Mouse (Mus musculus) layer of hippocampus, adult 2 months (tissue): Measurements from ENCODE around the gene Cpsf4l. TPM values are rescaled to one million over a fixed set of nuclear protein-coding genes. Genes with fewer than 3 reads are reported as not detected.

Experiments
- DNase-seq, 2 experiments: peaks; one replicate each; pipeline ENCODE4 v3.0.0; 2022; ENCODE audit warnings: low spot score in 2 of 2
- H3K27ac ChIP-seq: fragments of 200-600 bp; 2 replicates; pipeline ENCODE4 v1.8.1; 2022
- H3K4me3 ChIP-seq: fragments of 200-600 bp; 2 replicates; pipeline ENCODE4 v1.8.1; 2022; ENCODE audit warnings: mild to moderate bottlenecking
- CTCF ChIP-seq: fragments of 200-600 bp; conservative IDR thresholded peaks from 2 replicates; pipeline ENCODE4 v1.8.1; 2022; ENCODE audit warnings: antibody characterized with exemption, mild to moderate bottlenecking, moderate library complexity
- total RNA-seq, 2 experiments: library from RNA; stranded (reverse); gene quantifications; 2 replicates each; pipeline ENCODE4 v1.2.3; 2021

The Cpsf4l gene
- total RNA-seq, 2 experiments from 2014 or later: not detected

DNA sequence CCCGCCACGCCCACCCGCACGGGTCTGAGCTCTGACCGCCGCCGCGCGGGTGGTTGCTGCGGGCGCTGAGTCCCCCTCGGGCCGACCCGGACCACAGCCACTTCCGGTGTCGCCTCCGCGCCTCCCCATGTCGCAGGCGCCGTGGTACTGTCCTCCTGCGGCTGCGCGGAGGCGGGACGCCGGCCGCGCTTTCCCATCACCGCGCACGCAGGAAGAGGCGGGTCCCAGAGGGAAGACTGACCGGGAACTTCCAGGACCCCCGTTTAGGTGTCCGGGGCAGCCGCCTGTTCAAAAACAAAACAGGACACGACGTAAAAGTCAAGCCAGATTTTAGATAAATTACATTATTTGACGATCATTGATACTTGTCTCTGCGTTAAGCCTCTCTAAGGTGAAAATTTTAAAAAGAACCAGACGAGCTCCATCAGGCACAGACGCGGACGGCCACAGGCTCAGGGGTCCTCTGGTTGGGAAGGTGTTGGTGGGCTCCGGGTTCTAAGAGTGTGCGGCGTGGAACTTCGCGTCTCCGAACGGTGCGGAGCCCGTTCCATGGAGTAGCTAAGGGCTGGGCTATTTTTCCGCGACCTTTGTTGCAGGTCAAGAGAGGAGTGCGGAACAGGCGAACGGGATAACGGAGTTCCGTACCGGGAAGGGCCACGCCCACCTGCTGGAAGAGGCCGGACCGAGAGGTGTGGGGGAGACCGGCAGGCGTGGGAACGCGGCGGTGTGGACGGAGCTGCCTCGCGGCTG, 25.7 kb downstream of the Cpsf4l start, which contains the start of the genes Fam104a and D11Wsu47e:
Fam104a (minus strand) TSS at position 199 of the 750 bp plus-strand sequence.
D11Wsu47e (plus strand) TSS at position 456 of the 750 bp plus-strand sequence.
- DNase-seq: peak; percentile 94 to 98
- TF ChIP-seq CTCF: 0 out of 2 replicates have a peak, but pooled peaks have one; percentile 3
- Histone ChIP-seq H3K4me3 (peak within 1 kb of the TSS; percentile 95), H3K27ac (peak within 1 kb of the TSS; percentile 98)

DNA sequence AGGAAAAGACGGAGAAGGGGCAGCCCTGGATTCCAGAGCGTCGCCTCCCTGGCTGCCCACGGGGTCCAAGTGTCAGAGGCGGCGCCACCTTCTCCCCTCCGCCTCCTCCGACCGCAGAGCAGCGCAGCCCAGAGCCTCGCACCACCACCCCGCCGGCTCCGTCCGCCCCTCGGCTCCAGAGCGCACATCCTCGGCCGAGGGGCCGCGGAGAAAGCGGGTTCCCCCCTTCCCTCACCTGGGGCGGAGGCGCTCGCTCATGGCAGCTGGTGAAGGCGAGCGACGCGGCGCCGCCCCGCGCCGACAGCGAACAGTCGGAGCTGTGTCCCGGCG, 26.2 kb downstream of the Cpsf4l start:
- TF ChIP-seq CTCF: no peak
- no peak for DNase-seq

DNA sequence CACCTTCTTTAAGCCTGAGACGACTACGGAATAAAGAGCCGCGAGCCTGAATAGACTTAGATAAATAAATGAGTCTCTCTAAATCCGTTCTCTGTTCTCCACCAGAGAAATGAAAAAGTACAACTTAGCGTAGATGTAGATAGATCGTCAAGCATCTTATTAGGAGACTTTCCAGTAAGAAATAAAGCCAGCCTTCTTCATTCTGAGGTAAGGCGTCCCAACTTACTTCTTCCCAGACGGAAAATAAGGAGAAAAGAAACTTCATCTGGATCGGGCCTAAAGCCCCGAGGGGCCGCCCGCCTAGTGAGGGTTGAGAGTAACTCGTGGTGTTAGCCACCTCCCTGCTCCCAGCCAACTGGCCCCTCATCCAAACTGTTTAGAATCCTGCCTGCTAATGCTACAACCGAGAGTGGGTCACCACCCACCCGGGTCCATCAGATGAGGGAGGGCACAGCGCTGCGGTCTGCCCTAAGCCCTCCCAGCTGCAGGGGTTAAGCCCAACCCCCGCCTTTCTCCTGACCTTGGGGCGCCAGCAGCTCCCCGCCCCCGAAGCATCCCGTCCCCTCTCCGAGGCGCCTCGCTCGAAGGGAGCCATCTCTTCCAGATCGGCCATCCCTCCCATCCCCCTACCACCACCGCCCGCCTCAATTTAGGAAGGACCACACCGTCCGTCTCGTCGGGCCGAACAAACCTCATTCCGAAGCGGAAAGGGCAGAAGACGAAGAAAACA, 26.8 kb downstream of the Cpsf4l start:
- Histone ChIP-seq H3K27ac (peak overlapping the region; percentile 98), H3K4me3 (peak overlapping the region; percentile 95)
- DNase-seq: peak in 1 of 2 experiments; percentile 36
- TF ChIP-seq CTCF: no peak

More for the DNA sequence above, 26.2 kb downstream of the Cpsf4l start:
- peak overlapping the region; percentile 98 for H3K27ac ChIP-seq
- peak overlapping the region; percentile 95 for H3K4me3 ChIP-seq

DNA sequence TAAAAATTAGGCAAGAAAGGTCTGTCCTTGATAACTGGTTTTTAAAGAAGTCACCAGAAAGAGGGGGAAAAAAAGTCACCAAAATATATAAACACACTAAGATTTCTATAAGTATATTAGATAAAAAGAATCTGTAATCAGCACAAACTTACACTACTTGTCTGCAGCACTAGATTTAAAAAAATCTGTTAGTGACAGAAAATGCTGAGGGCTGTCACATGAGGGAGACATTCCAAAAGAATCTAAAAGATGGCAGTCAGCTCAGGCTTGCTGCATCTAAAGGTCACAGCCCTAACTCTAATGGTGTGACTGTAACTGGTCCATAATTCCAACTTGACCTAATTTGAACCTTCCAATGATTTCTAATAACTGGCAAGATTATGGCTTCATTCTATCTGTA, 27.8 kb downstream of the Cpsf4l start:
- peak; percentile 35; the same call in 1 of the 2 replicates for TF ChIP-seq CTCF
- H3K4me3 ChIP-seq: peak overlapping the region; percentile 95
- H3K27ac ChIP-seq: peak overlapping the region; percentile 98; the same call in 1 of the 2 replicates
- no peak for DNase-seq

DNA sequence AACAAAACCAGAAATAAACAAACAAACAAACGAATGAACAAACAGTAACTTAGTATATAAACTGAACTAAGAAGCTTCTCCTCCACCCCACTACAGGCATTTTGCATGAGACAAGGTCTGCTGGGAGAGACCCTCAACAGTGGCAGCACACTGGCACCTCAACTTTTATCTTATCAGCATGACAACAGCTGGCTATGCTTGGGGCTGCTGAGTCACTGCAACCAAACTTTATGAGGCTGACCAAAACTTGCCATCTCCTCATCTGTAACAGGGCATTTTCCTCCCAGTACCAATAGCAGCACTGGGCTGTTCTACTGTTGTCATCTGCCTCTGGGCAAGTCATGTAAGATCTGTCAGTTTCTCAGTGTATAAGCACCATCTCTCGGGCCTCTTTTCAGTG, 28.9 kb downstream of the Cpsf4l start:
- DNase-seq: no peak
- no peak overlapping the region for H3K27ac ChIP-seq
- TF ChIP-seq CTCF: no peak
- no peak overlapping the region for H3K4me3 ChIP-seq

DNA sequence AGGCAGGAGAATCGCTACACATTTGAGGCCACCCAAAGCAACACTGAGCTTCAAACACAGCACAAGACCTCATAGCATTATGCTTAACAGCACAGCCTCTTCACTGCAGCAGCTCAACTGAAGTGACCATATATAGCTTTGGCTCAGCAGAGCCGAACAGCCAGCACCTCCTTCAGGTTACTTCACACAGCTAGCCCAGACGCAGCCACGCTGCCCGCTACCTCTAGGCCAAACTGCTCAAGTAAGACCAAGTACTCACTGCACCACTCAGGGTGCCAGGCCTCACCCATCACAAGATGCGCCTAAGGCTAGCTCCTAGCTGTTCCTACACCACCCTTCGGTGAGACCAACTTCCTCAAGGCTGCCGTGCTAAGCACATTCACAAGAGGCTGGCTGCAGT, 31.4 kb downstream of the Cpsf4l start:
- no peak for TF ChIP-seq CTCF
- Histone ChIP-seq H3K4me3 (no peak overlapping the region), H3K27ac (peak overlapping the region; percentile 11; the same call in 1 of the 2 replicates)
- no peak for DNase-seq

DNA sequence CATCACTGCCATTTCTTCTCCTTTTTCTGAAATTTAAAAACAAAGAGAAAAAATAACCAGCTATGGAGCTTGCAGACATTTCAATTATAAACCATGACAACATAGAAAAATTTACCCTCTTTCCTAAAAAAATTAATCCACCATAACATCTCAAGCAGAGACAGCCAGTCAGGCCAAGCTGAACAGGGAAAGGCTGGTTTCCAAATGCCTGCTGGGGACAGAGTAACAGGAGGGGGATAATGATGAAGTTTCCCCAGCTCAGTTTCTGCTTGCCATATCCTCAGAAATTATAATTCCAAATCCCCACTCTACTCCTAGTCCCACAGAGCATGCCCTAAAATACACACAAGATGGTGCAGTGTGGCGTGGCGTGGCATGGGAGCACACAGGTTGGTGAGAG, 32.4 kb downstream of the Cpsf4l start:
- no peak for TF ChIP-seq CTCF
- no peak for DNase-seq
- Histone ChIP-seq H3K27ac (peak overlapping the region; percentile 11; the same call in 1 of the 2 replicates), H3K4me3 (no peak overlapping the region)

DNA sequence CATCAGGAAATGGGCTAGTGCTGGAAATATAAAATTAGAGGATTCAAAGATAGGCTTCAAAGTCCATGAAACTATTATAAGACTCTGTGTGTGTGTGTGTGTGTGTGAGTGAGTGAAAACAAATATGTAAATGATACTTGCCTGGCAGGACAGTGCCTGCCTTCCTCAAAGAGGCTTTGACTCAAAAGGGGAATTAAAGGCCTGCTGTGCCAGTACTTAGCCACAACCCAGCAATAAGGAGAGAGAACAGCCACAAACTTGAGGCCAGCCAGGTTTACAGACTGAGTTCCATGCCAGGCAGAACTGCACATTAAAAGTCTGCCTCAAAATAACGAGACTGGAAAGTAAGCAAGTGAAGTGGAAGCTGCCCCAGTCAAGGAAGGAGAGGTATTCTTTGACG, 33.0 kb downstream of the Cpsf4l start:
- no peak for DNase-seq
- no peak overlapping the region for H3K27ac ChIP-seq
- no peak overlapping the region for H3K4me3 ChIP-seq
- TF ChIP-seq CTCF: no peak

DNA sequence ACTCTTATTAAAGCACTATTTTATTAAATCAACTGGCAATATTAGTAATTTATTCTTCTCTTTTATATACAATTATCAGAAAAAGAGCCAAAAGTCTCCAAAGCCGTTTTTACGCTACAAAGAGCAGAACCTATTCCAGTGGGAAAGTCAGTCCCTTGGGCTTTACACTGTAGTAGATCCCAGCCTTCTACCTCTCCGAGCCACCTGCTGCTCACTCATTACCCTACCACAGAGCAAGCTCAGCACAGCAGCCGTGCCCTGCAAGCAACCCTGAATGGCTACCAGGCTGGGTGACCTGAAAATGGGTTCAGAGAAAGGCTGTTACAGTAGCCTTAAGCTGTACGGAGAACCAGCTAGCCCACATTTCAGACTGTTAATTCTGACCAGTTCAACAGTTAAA, 35.2 kb downstream of the Cpsf4l start:
- H3K4me3 ChIP-seq: no peak overlapping the region
- no peak for DNase-seq
- TF ChIP-seq CTCF: no peak
- H3K27ac ChIP-seq: no peak overlapping the region

DNA sequence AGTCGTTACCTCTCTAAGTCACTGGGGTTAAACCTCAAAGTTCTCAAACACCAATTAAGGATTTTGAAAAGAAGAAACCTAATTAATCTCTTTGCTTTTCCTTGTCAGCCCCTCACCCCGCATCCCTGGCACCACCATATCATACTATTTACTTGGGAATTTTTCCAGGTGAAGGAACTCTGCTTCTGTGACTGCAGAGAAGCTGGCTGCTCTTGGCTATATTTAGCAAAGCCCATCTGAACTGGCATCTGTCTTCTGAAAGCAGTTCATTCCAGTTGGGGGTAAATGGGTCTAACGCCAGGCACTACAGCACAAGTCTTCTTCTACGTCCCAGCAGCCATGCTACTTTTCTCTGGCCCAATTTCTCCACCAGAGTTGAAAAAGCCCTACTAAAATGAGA, 36.2 kb downstream of the Cpsf4l start:
- TF ChIP-seq CTCF: no peak
- no peak for DNase-seq
- Histone ChIP-seq H3K4me3 (no peak overlapping the region), H3K27ac (peak overlapping the region; percentile 49; the same call in 1 of the 2 replicates)

DNA sequence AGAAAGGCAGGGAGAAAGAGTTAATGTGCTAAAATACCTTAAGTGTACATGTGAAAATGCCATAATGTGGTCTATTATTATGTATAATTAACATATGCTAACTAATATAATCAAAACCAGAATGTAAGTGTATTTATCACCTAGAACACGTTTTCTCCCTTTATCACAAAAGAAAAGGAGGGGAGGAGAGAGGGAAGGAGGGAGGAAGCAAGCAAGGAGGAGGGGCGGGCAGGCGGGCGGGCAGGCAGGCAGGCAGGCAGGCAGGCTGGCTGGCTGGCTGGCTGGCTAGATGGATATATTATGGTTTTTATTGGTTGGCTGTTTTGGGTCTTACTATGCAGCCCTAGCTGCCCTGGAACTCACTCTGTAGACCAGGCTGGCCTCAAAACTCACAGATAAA, 40.1 kb downstream of the Cpsf4l start:
- H3K27ac ChIP-seq: no peak overlapping the region
- no peak for DNase-seq
- H3K4me3 ChIP-seq: no peak overlapping the region
- TF ChIP-seq CTCF: no peak

DNA sequence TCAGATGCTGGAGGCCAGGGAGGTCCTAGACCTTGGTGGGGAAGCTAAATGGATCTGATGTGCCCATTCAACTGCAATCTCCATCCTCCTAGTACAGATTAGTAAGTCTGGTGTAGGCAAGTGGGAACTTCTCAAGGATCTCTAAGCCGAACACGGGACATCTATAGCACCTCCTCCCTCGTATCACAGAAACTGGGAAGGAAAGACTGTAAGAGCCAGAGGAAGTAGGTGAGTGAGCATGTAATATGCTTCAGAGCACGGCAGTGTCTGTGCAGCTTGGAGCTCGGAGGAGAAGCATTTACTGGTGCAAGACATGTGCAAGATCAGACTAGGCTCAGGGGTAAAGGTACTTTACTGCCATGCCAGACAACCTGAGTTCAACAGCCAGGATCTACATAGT, 41.0 kb downstream of the Cpsf4l start:
- no peak overlapping the region for H3K27ac ChIP-seq
- DNase-seq: no peak
- no peak for TF ChIP-seq CTCF
- no peak overlapping the region for H3K4me3 ChIP-seq

DNA sequence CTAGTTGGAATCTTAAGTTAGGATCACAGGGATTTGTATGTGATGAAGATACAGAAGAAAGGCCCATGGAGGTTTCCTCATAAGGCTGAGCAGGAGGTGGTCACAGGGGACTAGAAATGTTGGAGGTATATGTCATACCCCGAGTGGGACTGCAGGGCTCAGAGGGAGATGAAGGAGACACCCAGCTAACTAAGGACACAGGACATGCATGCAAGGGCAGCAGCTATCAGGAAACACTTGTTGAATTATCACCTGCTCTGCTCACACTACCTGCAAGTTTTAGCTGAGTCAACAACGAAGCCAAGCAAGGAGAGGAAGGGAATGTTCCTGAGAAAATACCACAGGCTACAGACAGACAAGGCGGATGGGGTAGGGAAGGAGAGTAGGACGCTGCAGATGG, 42.1 kb downstream of the Cpsf4l start:
- no peak for TF ChIP-seq CTCF
- Histone ChIP-seq H3K27ac (peak overlapping the region; percentile 39; the same call in 1 of the 2 replicates), H3K4me3 (no peak overlapping the region)
- DNase-seq: no peak
